Comparison of ENCODE assay signal across 8 mouse cellular contexts in the genomic region with DNA sequence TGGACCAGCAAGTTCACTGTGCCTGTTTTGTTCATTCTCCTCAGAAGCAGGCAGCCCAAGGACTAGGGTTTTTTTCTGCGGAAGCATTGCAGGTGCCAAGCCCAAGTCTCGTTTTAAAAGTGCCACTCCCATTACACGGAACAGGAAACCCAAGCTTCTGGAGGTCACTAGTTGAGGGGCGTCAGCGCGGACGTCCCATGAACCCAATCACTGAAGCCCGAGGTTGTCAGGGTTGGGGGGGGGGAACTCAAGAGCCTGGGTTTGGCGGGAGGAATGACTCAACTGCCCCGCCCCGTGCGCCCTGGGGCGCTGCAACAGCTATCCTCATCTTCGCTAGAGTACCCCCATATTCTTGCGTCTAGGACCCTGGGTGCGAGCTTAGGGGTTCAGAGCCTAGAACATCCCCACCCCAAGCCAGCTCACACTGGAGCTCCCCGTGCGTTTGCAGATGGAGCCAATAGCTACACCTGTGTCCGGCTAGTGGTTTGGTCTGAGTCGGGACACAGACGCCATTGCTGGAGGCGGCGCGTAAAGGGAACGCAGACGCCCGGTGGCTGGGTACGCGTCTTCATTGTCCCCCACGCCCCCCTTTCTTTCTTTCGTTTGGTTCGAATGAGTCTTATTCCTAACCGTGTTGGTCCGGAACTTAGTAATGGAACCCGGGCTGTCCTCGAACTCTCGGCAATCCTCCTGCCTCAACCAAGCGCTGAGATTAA. TPM values are rescaled to one million over a fixed set of nuclear protein-coding genes. Genes with fewer than 3 reads are reported as not detected.
DNase-seq lines count a peak whose midpoint lies in the region; ATAC-seq and TF ChIP-seq lines count a peak whose summit lies in the region.

No protein-coding gene starts in this region.

- H3K9ac ChIP-seq in liver, embryonic 14.5 days (replicated peaks), result peak overlapping the region; percentile 77
- peak overlapping the region; percentile 80 for H3K9ac ChIP-seq in stomach, postnatal 0 days (ENCODE audit: low read length)

- peak overlapping the region; percentile 95 for H3K4me2 ChIP-seq in liver, embryonic 14.5 days (ENCODE audit: low read depth)
- peak overlapping the region; percentile 96 for H3K4me2 ChIP-seq in stomach, postnatal 0 days (replicated peaks; ENCODE audit: low read depth)

- peaks cover 4 to 10% of the 10 kb centered on the region in 2 experiments for H3K4me1 ChIP-seq in liver, embryonic 14.5 days (replicated peaks; ENCODE audit: control insufficient read depth in 2 of 2, insufficient read depth in 2 of 2, low read length in 1 of 2)
- H3K4me1 ChIP-seq in stomach, postnatal 0 days (replicated peaks; ENCODE audit: control insufficient read depth, insufficient read depth), result peaks cover 3% of the 10 kb centered on the region; the same call in 1 of the 2 replicates

- peak; percentile 48 for ATAC-seq in liver, embryonic 14.5 days (ENCODE audit: insufficient read depth)
- peak; percentile 82 for ATAC-seq in stomach, postnatal 0 days (ENCODE audit: low FRiP score, low TSS enrichment)

- TF ChIP-seq EP300 in liver, embryonic 14.5 days (IDR thresholded peaks at IDR 0.05; ENCODE audit: low read depth), result peak; percentile 26; the same call in 1 of the 2 replicates
- no peak for TF ChIP-seq EP300 in stomach, postnatal 0 days (optimal IDR thresholded peaks at IDR 0.05)

- peak overlapping the region; percentile 81 for H3K27ac ChIP-seq in liver, embryonic 14.5 days
- H3K27ac ChIP-seq in stomach, postnatal 0 days (replicated peaks), result peak overlapping the region; percentile 97

- H3K4me3 ChIP-seq in liver, embryonic 14.5 days (ENCODE audit: insufficient read depth in 1 of 2, low read depth in 2 of 2, low read length in 2 of 2), result peak overlapping the region; percentile 70 to 73
- peak overlapping the region; percentile 63 for H3K4me3 ChIP-seq in stomach, postnatal 0 days (ENCODE audit: low read depth, low read length)

- no peaks in the 10 kb centered on the region for H3K27me3 ChIP-seq in liver, embryonic 14.5 days (ENCODE audit: control insufficient read depth, insufficient read depth, low read length)
- H3K27me3 ChIP-seq in stomach, postnatal 0 days (ENCODE audit: control insufficient read depth, insufficient read depth, low read length), result no peaks in the 10 kb centered on the region

- peak; percentile 61 to 81 for DNase-seq in urinary bladder, adult 18-20 months (ENCODE audit: low spot score in 2 of 2)
- no peak for DNase-seq in urinary bladder, postnatal 10 days (ENCODE audit: low spot score)
- peak; percentile 74 for DNase-seq in embryo, embryonic 10.5 days (ENCODE audit: low spot score)
- DNase-seq in heart, adult 18-20 months, result peak; percentile 81 to 87
- peak; percentile 78 for DNase-seq in kidney, adult 11 months
- peak; percentile 55 to 72 (median 68) for DNase-seq in liver, embryonic 14.5 days (ENCODE audit: low read depth in 3 of 3, low spot score in 3 of 3)
- DNase-seq in natural killer cell, adult 2 months (ENCODE audit: low spot score in 2 of 2), result peak; percentile 83
- DNase-seq in stomach, postnatal 0 days (ENCODE audit: low spot score), result peak; percentile 90

- WGBS in liver, embryonic 14.5 days (ENCODE audit: insufficient replicate concordance), result under 1% methylated on average over 38 of the region's 38 CpGs
- under 1% methylated on average over 38 of the region's 38 CpGs for WGBS in stomach, postnatal 0 days

- H3K9me3 ChIP-seq in liver, embryonic 14.5 days (ENCODE audit: control insufficient read depth, low read length), result no peaks in the 10 kb centered on the region
- no peaks in the 10 kb centered on the region for H3K9me3 ChIP-seq in stomach, postnatal 0 days (ENCODE audit: control insufficient read depth, low read length)

- TF ChIP-seq CTCF in liver, embryonic 14.5 days (IDR thresholded peaks at IDR 0.05; ENCODE audit: low read depth), result no peak
- TF ChIP-seq CTCF in stomach, postnatal 0 days (IDR thresholded peaks at IDR 0.05; ENCODE audit: low read depth), result 0 out of 2 replicates have a peak, but pooled peaks have one; percentile 1

- no peaks in the 10 kb centered on the region for H3K36me3 ChIP-seq in liver, embryonic 14.5 days (replicated peaks; ENCODE audit: control insufficient read depth, insufficient read depth, low read depth)
- no peaks in the 10 kb centered on the region for H3K36me3 ChIP-seq in stomach, postnatal 0 days (ENCODE audit: control insufficient read depth, insufficient read depth, low read length)

RNA-seq across cellular contexts. Expression of a gene that starts 56.1 kb away (rescaled TPM):
- 100 to 1,000 TPM; 113 to 130 TPM for total RNA-seq in heart, adult 18-20 months (2021)
- polyA plus RNA-seq in liver, embryonic 14.5 days (2012; rRNA removed), result 44.1 and 81.7 TPM in 2 replicates
- 293 and 298 TPM in 2 replicates for polyA plus RNA-seq in liver, embryonic 14.5 days (2014; fragmentation: Nextera tagmentation; extraction: Ambion mirVana)
- polyA plus RNA-seq in stomach, postnatal 0 days (2015; fragmentation: Nextera tagmentation; extraction: Ambion mirVana), result 451 and 460 TPM in 2 replicates
